Mouse (Mus musculus): Measurements from ENCODE around the gene Med8. TPM values are rescaled to one million over a fixed set of nuclear protein-coding genes. Genes with fewer than 3 reads are reported as not detected.

Gene Med8
- polyA plus RNA-seq (2011; ENCODE audit: insufficient read depth, insufficient read length, low replicate concordance, missing spikeins): 45.2 and 67.4 TPM in 2 replicates

DNA sequence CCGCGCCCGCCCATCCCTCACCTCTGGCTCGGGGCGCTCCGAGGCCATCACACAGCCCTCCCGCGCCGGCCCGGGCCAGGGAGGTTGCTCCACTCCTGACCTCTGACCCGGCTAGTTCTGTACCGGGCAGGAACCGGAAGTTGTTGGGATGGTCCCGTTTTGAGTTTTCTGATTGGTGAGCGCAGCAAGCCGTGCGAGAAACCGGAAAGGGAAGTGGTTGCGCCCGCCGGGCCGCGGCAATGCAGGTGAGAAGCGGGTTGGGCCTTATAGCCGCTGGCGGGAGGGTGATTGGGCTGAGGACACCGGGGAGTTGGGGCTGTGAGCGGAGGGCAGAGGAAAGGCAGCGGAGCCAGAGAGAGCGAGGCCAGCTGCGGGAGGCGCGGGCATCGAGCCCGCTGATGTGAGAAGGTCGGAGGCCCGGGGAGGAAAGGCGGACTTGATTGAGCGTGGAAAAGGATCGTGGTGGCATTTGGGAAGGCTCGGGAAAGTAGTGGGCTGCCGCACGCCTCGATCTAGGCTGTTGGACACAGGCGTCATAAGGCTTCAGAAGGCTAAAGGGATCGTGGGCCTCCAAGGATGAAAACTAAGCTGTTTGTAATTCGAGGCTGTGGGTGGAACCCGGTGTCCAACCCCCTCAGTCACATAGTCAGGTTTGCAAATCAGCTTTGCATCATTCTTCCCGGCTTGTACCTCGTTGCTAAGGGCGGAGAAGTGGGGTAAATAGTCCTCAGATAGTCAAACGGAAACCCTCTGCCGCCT is at the start of gene Med8, which contains the start of gene Szt2:
TSS of gene Med8 (plus strand) at position 196 of the 759 bp plus-strand sequence.
TSS of gene Szt2 (minus strand) at position 132 of the 759 bp plus-strand sequence.
- peaks cover 5% of the 10 kb centered on the region; the same call in 1 of the 2 replicates for H3K4me1 ChIP-seq (ENCODE audit: control insufficient read depth, insufficient read depth, low read length)
- WGBS: under 1% methylated on average over 53 of the region's 53 CpGs
- H3K27ac ChIP-seq (ENCODE audit: control insufficient read depth, insufficient read depth, low read depth, low read length, poor library complexity): peak within 1 kb of the TSS; percentile 91
- peak; percentile 3; the same call in 1 of the 2 replicates for TF ChIP-seq CTCF (IDR thresholded peaks at IDR 0.05; ENCODE audit: control insufficient read depth, insufficient read depth, low read length)
- TF ChIP-seq POLR2A (IDR thresholded peaks at IDR 0.05; ENCODE audit: borderline replicate concordance, control insufficient read depth, low read depth, low read length): peak; percentile 96
- peak within 1 kb of the TSS; percentile 92 for H3K4me3 ChIP-seq (replicated peaks; ENCODE audit: control insufficient read depth, low read depth, low read length)

DNA sequence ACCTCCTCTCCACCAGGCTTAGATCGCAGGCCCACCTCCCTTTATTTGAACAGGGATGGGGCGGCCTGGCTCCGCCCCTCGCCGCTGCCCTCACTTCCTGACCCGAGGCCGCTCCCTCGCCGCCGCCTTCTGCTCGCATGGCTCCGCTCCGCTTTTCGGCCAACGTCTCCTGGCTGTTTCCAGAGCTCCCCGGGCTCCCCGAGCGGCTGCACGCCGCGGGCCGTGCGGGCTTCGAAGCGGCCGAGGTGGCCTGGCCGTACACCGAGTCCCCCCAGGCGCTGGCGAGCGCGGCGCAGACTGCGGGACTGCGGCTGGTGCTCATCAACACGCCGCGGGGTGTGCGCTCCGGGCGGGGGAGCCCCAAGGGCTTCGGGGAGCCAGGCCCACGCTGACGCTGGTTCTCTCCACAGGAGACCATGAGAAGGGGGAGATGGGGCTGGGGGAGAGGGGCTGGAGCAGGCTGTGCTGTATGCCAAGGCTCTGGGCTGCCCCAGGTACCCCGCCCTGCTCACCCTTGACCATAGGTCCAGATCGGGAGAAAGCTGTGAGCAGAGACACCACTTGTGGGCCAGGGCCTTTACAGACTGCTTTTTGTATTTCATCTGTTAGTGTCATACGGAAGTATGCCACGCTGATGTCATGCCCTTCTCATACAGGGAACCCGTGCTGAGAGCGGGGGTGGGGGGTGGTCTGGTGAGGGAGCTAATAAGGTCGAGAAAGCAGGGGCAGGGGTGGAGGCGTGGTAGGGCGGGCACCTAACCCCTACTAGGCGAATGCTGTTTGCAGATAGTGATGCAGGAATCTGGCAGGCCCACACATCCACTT is 49.0 kb upstream of the Med8 start:
- Histone ChIP-seq H3K27ac (ENCODE audit: control insufficient read depth, insufficient read depth, low read depth, low read length, poor library complexity) (peak overlapping the region; percentile 44; the same call in 1 of the 2 replicates), H3K4me3 (replicated peaks; ENCODE audit: control insufficient read depth, low read depth, low read length) (peak overlapping the region; percentile 66), H3K4me1 (ENCODE audit: control insufficient read depth, insufficient read depth, low read length) (peaks cover 3% of the 10 kb centered on the region)
- 2% methylated on average over 54 of the region's 54 CpGs for WGBS
- TF ChIP-seq POLR2A (IDR thresholded peaks at IDR 0.05; ENCODE audit: borderline replicate concordance, control insufficient read depth, low read depth, low read length) (peak; percentile 50; the same call in 1 of the 2 replicates), CTCF (IDR thresholded peaks at IDR 0.05; ENCODE audit: control insufficient read depth, insufficient read depth, low read length) (no peak)

DNA sequence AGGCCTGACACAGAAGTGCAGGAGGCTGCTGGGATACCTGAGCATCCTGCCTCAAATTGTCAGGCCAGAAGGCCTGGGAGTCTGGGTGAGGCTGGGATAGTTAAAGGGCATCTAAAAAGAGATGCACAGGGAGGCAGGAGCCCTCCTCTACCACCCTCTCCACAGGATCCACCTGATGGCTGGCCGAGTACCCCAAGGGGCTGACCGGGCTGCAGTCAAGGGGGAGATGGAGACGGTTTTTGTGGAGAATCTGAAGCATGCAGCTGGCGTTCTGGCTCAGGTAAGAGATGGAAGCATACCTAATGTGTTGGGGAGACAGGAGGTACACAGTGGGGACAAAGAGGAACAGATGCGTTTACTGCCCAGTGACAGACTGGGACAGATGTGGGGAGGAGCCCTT is 47.7 kb upstream of the Med8 start:
- 89% methylated on average over 5 of the region's 5 CpGs for WGBS
- TF ChIP-seq POLR2A (IDR thresholded peaks at IDR 0.05; ENCODE audit: borderline replicate concordance, control insufficient read depth, low read depth, low read length) (no peak), CTCF (IDR thresholded peaks at IDR 0.05; ENCODE audit: control insufficient read depth, insufficient read depth, low read length) (no peak)
- Histone ChIP-seq H3K27ac (ENCODE audit: control insufficient read depth, insufficient read depth, low read depth, low read length, poor library complexity) (no peak overlapping the region), H3K4me3 (replicated peaks; ENCODE audit: control insufficient read depth, low read depth, low read length) (no peak overlapping the region), H3K4me1 (ENCODE audit: control insufficient read depth, insufficient read depth, low read length) (peaks cover 3% of the 10 kb centered on the region)

DNA sequence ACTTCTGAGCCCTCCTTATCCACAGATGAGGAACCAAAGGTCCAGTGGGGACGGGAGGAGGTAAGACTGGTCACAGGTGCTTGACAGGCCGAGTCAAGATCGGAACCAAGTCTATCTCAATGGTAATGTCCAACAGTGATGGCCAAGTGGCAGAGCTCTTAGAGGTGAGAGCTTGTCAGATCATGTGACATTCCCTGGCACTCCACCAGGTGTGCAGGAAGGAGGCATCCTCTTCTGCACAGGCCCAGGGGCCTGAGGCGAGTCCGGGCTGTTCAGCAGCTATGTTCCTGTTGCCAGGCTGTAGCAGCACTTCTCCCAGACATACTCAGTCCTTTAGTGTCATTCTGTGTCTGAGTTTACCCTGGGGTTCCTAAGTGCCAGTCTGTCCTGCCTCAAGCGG is 46.3 kb upstream of the Med8 start:
- H3K4me3 ChIP-seq (replicated peaks; ENCODE audit: control insufficient read depth, low read depth, low read length): no peak overlapping the region
- H3K4me1 ChIP-seq (ENCODE audit: control insufficient read depth, insufficient read depth, low read length): peaks cover 3% of the 10 kb centered on the region
- 86% methylated on average over 6 of the region's 6 CpGs for WGBS
- TF ChIP-seq POLR2A (IDR thresholded peaks at IDR 0.05; ENCODE audit: borderline replicate concordance, control insufficient read depth, low read depth, low read length) (no peak), CTCF (IDR thresholded peaks at IDR 0.05; ENCODE audit: control insufficient read depth, insufficient read depth, low read length) (no peak)
- no peak overlapping the region for H3K27ac ChIP-seq (ENCODE audit: control insufficient read depth, insufficient read depth, low read depth, low read length, poor library complexity)

DNA sequence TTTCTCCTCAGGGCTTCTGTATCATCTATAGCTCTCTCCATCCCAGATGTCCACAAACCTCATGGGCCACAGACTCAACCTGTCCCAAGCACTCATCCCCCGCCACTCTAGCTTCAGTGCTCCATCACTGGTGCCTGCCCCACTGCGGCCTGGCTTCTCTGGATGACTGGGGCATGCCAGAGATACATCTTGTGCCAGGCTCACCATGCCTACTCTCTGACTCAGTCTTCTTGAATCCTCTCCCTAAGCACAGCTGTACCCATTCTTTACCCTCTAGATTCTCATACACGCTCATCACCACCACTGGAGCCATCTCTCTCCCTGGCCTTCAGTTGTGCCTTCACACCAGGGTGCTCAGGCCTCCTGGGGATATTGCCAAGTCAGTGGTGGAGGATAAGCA is 45.2 kb upstream of the Med8 start:
- 98% methylated on average over 3 of the region's 3 CpGs for WGBS
- peaks cover 3% of the 10 kb centered on the region for H3K4me1 ChIP-seq (ENCODE audit: control insufficient read depth, insufficient read depth, low read length)
- no peak overlapping the region for H3K27ac ChIP-seq (ENCODE audit: control insufficient read depth, insufficient read depth, low read depth, low read length, poor library complexity)
- no peak overlapping the region for H3K4me3 ChIP-seq (replicated peaks; ENCODE audit: control insufficient read depth, low read depth, low read length)
- TF ChIP-seq POLR2A (IDR thresholded peaks at IDR 0.05; ENCODE audit: borderline replicate concordance, control insufficient read depth, low read depth, low read length): no peak
- TF ChIP-seq CTCF (IDR thresholded peaks at IDR 0.05; ENCODE audit: control insufficient read depth, insufficient read depth, low read length): no peak

DNA sequence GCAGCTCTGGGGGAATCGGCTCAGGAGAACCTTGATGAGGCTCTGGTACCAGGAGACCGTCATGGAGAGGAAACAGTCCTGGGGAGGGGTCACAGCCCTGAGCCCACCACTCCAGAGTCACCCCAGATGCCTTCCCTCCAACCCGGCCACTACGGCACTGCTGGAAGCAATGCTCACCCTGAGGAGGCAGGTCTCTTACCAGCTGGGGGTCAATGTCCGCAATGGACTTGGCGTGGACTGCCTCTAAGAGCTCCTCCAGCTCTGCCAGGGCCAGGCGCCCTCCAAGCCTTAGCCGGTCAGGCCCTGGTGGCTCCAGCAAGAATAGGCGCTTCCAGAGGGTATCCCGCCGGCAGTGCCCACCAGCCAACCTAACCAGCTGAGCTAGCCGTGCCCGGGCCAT is 44.5 kb upstream of the Med8 start:
- H3K4me1 ChIP-seq (ENCODE audit: control insufficient read depth, insufficient read depth, low read length): peaks cover 3% of the 10 kb centered on the region
- no peak for TF ChIP-seq POLR2A (IDR thresholded peaks at IDR 0.05; ENCODE audit: borderline replicate concordance, control insufficient read depth, low read depth, low read length)
- TF ChIP-seq CTCF (IDR thresholded peaks at IDR 0.05; ENCODE audit: control insufficient read depth, insufficient read depth, low read length): no peak
- WGBS: 96% methylated on average over 13 of the region's 13 CpGs

DNA sequence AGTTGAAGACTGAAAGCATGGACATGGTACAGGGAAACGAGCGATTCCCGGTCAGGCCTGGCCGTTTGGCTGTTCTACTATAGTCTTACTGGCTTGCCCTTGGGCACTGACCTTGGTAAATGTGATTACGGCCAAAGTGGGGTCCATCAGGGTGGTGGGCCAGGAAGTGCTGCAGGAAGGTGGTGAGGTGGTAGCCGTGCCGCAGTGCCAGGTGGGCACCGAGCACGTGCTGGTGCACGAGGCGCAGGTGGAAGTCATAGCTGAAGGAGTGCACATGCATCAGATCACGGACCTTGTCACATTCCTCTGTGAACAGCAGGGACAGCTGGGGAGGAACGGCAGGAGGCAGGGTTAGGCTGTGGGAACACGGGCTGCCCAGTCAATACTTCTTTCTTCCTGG is 43.1 kb upstream of the Med8 start:
- Histone ChIP-seq H3K27ac (ENCODE audit: control insufficient read depth, insufficient read depth, low read depth, low read length, poor library complexity) (no peak overlapping the region), H3K4me3 (replicated peaks; ENCODE audit: control insufficient read depth, low read depth, low read length) (no peak overlapping the region), H3K4me1 (ENCODE audit: control insufficient read depth, insufficient read depth, low read length) (no peaks in the 10 kb centered on the region)
- TF ChIP-seq CTCF (IDR thresholded peaks at IDR 0.05; ENCODE audit: control insufficient read depth, insufficient read depth, low read length) (no peak), POLR2A (IDR thresholded peaks at IDR 0.05; ENCODE audit: borderline replicate concordance, control insufficient read depth, low read depth, low read length) (no peak)
- 86% methylated on average over 14 of the region's 14 CpGs for WGBS

More for the DNA sequence above, 44.5 kb upstream of the Med8 start:
- Histone ChIP-seq H3K4me3 (replicated peaks; ENCODE audit: control insufficient read depth, low read depth, low read length) (no peak overlapping the region), H3K27ac (ENCODE audit: control insufficient read depth, insufficient read depth, low read depth, low read length, poor library complexity) (no peak overlapping the region)

DNA sequence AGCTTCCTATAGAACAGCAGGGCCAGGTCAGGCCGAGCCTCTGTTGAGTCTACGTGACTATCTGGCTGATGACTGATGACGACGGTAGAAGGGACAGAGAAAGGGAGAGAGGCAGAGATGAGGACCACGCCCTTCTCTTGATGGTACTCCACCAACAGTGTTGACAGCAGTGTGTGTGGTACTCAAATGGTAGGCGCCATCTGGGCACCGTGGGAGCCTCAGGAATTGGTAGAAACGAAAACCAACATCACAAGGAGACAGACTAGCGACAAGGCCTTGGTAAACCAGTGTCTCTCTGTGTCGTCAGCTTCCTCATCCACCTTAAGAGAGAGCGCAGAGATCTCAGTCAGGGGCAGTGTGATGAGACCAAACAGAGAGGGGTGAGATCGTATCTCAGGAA is 41.6 kb upstream of the Med8 start:
- Histone ChIP-seq H3K27ac (ENCODE audit: control insufficient read depth, insufficient read depth, low read depth, low read length, poor library complexity) (no peak overlapping the region), H3K4me1 (ENCODE audit: control insufficient read depth, insufficient read depth, low read length) (no peaks in the 10 kb centered on the region), H3K4me3 (replicated peaks; ENCODE audit: control insufficient read depth, low read depth, low read length) (no peak overlapping the region)
- no peak for TF ChIP-seq POLR2A (IDR thresholded peaks at IDR 0.05; ENCODE audit: borderline replicate concordance, control insufficient read depth, low read depth, low read length)
- no peak for TF ChIP-seq CTCF (IDR thresholded peaks at IDR 0.05; ENCODE audit: control insufficient read depth, insufficient read depth, low read length)
- whole genome bisulfite sequencing: 88% methylated on average over 12 of the region's 12 CpGs
